Mouse (Mus musculus) Patski (cell line): ENCODE data around the gene Mgat3. TPM values are rescaled to one million over a fixed set of nuclear protein-coding genes. Genes with fewer than 3 reads are reported as not detected.

ENCODE experiments used
- ATAC-seq: fragments of 100-300 bp; one replicate; pipeline ENCODE4 v1.8.0; 2021
- CTCF ChIA-PET: fragments of 350-600 bp; sonication (Branson Sonifier 250); formaldehyde crosslinking; loops from one replicate; lab custom pipeline; 2022; ENCODE audit warnings: inconsistent platforms; lab: Charles Lee
- POLR2A ChIA-PET: fragments of 350-600 bp; sonication (Branson Sonifier 250); formaldehyde crosslinking; loops from one replicate; lab custom pipeline; 2022; ENCODE audit warnings: antibody characterized with exemption, inconsistent platforms; lab: Charles Lee
- DNase-seq: peaks from one replicate; pipeline ENCODE4 v3.0.0-alpha.2; 2011; ENCODE audit warnings: low read depth, low spot score
- H3K27me3 ChIP-seq: fragments of 371-371 bp; one replicate; pipeline ENCODE4 v1.5.1; 2021
- CTCF ChIP-seq: fragments of 100-300 bp; IDR thresholded peaks from one replicate; pipeline ENCODE4 v1.5.1; 2021
- in situ Hi-C: fragments of 300-500 bp; cut with MboI; formaldehyde crosslinking; loops from 3 replicates; pipeline ENCODE4 v1.11.1; 2018; ENCODE audit warnings: low pct_unique_long_range_greater_than_20kb, mixed read lengths
- polyA plus RNA-seq: library from polyadenylated mRNA; unstranded; gene quantifications from one replicate; pipeline ENCODE4 v1.2.3, GENCODE M21; 2021

The Mgat3 gene
- polyA plus RNA-seq, 1 experiment from 2014 or later: 41.0 TPM

- DNase-seq (peak; percentile 48), ATAC-seq (peak; percentile 75)
- H3K27me3 ChIP-seq: peaks cover 5% of the 10 kb centered on the region
- no peak for TF ChIP-seq CTCF
- in situ Hi-C loops: loop anchor here (5.0 to 25.0 kb wide), 3 partner anchors 37 to 673 kb away; partner anchors contain the start of gene Adsl
- ChIA-PET POLR2A (interaction anchor here (0.6 kb wide), 1 partner anchor 38 kb away, joined by 3 read pairs; no protein-coding TSS in a partner anchor), CTCF (interaction anchor here (3.2 kb wide), 1 partner anchor 442 kb away, joined by 19 read pairs; no protein-coding TSS in a partner anchor)
Observed at GRCm38 (mm10) chr15:80263610-80264575, 90.4 kb downstream of the Mgat3 start, which contains the start of gene Rps19bp1. TSS of gene Rps19bp1 (minus strand) at chr15:80264315.

Other genes with a start within 250 kb of the Mgat3 start
- 8.9 TPM for gene Cbx7, start 202.6 kb upstream of the Mgat3 start, polyA plus RNA-seq
- gene Pdgfb, start 158.7 kb upstream of the Mgat3 start, polyA plus RNA-seq: 96.5 TPM
- 91.6 TPM for gene Syngr1, start 82.4 kb upstream of the Mgat3 start, polyA plus RNA-seq
- 938 TPM for gene Rpl3, start 81.9 kb upstream of the Mgat3 start, polyA plus RNA-seq
- gene Tab1, start 40.6 kb upstream of the Mgat3 start, polyA plus RNA-seq: 32.3 TPM
- 18.4 TPM for gene Mief1, start 60.3 kb downstream of the Mgat3 start, polyA plus RNA-seq
- not detected for gene AC140267.1, start 62.1 kb downstream of the Mgat3 start, polyA plus RNA-seq
- gene Atf4, start 81.5 kb downstream of the Mgat3 start, polyA plus RNA-seq: 403 TPM
- gene Rps19bp1, start 90.6 kb downstream of the Mgat3 start, polyA plus RNA-seq: 51.7 TPM
- 0.03 TPM for gene Cacna1i, start 113.5 kb downstream of the Mgat3 start, polyA plus RNA-seq